Comparison of ENCODE assay signal across 1 mouse cellular context in genomic region chrX:108832674-108833189, GRCm38 (mm10).
TF ChIP-seq lines count a peak whose summit lies in the region.

No protein-coding gene starts in this region.

TF ChIP-seq in MEL, 35 proteins besides CTCF, POLR2A, EP300 and RAD21 (continued from another document):
- TF ChIP-seq MYC (IDR thresholded peaks at IDR 0.05; ENCODE audit: low read depth, low read length) (0 out of 2 replicates have a peak, but pooled peaks have one; percentile 52), CHD2 (IDR thresholded peaks at IDR 0.05; ENCODE audit: low read length) (peak; percentile 31; the same call in 1 of the 2 replicates)
